Mouse (Mus musculus) heart, postnatal 36 days (tissue): ENCODE results near the gene Cd55. TPM values are rescaled to one million over a fixed set of nuclear protein-coding genes. Genes with fewer than 3 reads are reported as not detected.
"Not testable (repeated sequence)": the region's sequence is repeated elsewhere in the genome, so short reads cannot be mapped to it uniquely, and the experiment has no call there.

Source experiments
- DNase-seq, 2 experiments: peaks; one replicate each; pipeline ENCODE4 v3.0.0; 2021 to 2022
- intact Hi-C: fragments of 180-260 bp; cut with DNase I; formaldehyde crosslinking; loops from one replicate; pipeline ENCODE4 v1.15.1; 2025
- total RNA-seq, 2 experiments: library from RNA; stranded (reverse); gene quantifications; 2 replicates each; pipeline ENCODE4 v1.2.3; 2021

The Cd55 gene
- total RNA-seq, 2 experiments from 2014 or later = 9.9 to 12.0 TPM

- DNase-seq = not testable (repeated sequence)
Measured at GRCm38 (mm10) chr1:130428667-130429066, 33.9 kb downstream of the Cd55 start.

GRCm38 (mm10) chr1:130427175-130427853 is 35.2 kb downstream of the Cd55 start:
- not testable (repeated sequence) for DNase-seq
- intact Hi-C loops = loop anchor here (2.0 kb wide), 1 partner anchor 39 kb away; no protein-coding TSS in a partner anchor

More at GRCm38 (mm10) chr1:130428667-130429066, 33.9 kb downstream of the Cd55 start:
- intact Hi-C loops = not testable (repeated sequence)

GRCm38 (mm10) chr1:130422664-130423111 is 39.9 kb downstream of the Cd55 start, which contains the start of gene Cd55b:
Gene Cd55b (minus strand): TSS chr1:130423009.
- DNase-seq = no peak
- intact Hi-C loops = no loop called here

- intact Hi-C loops, DNase-seq: not testable (repeated sequence)
Measured at GRCm38 (mm10) chr1:130422033-130422432, 40.5 kb downstream of the Cd55 start.

GRCm38 (mm10) chr1:130397109-130397508 is 65.4 kb downstream of the Cd55 start:
- DNase-seq, intact Hi-C loops: not testable (repeated sequence)

Other genes starting within 250 kb of the Cd55 start
- gene Cd55b, start 39.7 kb downstream of the Cd55 start, total RNA-seq = under 1 TPM in 1 of 2 experiments, not detected in 1; 0.24 TPM
- not detected for gene Zp3r, start 166.9 kb upstream of the Cd55 start, total RNA-seq
- not detected for gene C4bp, start 198.9 kb upstream of the Cd55 start, total RNA-seq